Mouse (Mus musculus): Measurements from ENCODE around the gene Sprn. TPM values are rescaled to one million over a fixed set of nuclear protein-coding genes. Genes with fewer than 3 reads are reported as not detected.
"Not testable (repeated sequence)": the region's sequence is repeated elsewhere in the genome, so short reads cannot be mapped to it uniquely, and the experiment has no call there.

The Sprn gene
- polyA plus RNA-seq, 1 experiment from 2014 or later: 0.01 TPM

DNA sequence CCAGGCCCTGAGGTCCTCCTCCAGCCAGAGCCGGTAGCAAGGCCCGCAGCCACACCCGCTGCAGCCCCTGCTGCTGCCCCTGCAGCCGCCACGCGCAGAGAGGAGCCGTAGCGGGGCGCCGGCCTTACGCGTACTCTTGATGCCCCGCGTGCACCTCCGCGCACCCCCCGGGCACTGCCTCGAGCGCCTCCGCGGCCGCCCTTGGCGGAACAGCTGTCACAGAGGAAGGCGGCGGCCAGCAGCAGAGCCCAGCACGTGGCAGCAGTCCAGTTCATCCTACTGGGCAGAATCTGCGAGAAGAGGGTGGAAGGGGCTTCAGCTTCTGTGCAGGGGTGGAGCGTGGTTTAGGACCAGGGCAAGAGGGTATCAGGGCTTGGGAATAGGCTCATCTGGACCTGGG is 1.3 kb downstream of the Sprn start:
- CTCF ChIA-PET: interaction anchor here (1.0 to 1.3 kb wide), 2 partner anchors 12 to 17 kb away, joined by 3 read pairs; no protein-coding TSS in a partner anchor
- in situ Hi-C loops (cut with MboI; ENCODE audit: low pct_unique_long_range_greater_than_20kb): no loop called here
- DNase-seq (ENCODE audit: low read depth, low spot score) (no peak), ATAC-seq (no peak)
- POLR2A ChIA-PET: no interaction called here
- TF ChIP-seq CTCF (IDR thresholded peaks at IDR 0.05): no peak
- H3K27me3 ChIP-seq: no peaks in the 10 kb centered on the region

GRCm38 (mm10) chr7:140144550-140144949 is 10.1 kb downstream of the Sprn start:
- no peak for ATAC-seq
- no peaks in the 10 kb centered on the region for H3K27me3 ChIP-seq
- CTCF ChIA-PET: no interaction called here
- DNase-seq (ENCODE audit: low read depth, low spot score): no peak
- POLR2A ChIA-PET: interaction anchor here (0.5 kb wide), 1 partner anchor 203 kb away, joined by 5 read pairs; no protein-coding TSS in a partner anchor
- no peak for TF ChIP-seq CTCF (IDR thresholded peaks at IDR 0.05)
- in situ Hi-C loops (cut with MboI; ENCODE audit: low pct_unique_long_range_greater_than_20kb): loop anchor here (5.0 kb wide), 1 partner anchor 77 kb away; no protein-coding TSS in a partner anchor

DNA sequence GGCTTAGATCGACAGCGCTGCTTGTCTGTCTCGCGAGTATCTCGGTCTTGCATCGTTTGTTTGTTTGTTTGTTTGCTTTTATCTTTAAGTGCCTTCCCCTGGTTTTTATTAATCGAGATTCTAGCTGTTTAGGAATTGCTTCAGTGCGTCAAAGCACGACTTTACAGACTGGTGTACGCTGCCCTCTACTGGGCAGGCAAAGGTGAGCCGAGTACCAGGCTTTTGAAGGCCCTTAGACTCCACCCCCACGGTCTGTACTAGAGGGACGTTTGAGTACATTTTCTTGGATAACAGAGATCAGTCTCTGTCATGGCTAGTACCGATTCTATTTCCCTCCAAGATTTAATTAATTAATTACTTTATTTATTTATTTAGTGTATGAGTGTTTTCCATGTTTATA is 13.3 kb downstream of the Sprn start:
- no peak for DNase-seq (ENCODE audit: low read depth, low spot score)
- H3K27me3 ChIP-seq: no peaks in the 10 kb centered on the region
- TF ChIP-seq CTCF (IDR thresholded peaks at IDR 0.05): peak; percentile 87
- in situ Hi-C loops (cut with MboI; ENCODE audit: low pct_unique_long_range_greater_than_20kb): loop anchor here (5.0 kb wide), 1 partner anchor 74 kb away; no protein-coding TSS in a partner anchor
- ATAC-seq: no peak
- CTCF ChIA-PET: interaction anchor here (0.7 to 1.5 kb wide), 7 partner anchors 11 to 171 kb away, joined by 3 to 6 read pairs (median 4); partner anchors contain the start of gene Echs1
- POLR2A ChIA-PET: no interaction called here

DNA sequence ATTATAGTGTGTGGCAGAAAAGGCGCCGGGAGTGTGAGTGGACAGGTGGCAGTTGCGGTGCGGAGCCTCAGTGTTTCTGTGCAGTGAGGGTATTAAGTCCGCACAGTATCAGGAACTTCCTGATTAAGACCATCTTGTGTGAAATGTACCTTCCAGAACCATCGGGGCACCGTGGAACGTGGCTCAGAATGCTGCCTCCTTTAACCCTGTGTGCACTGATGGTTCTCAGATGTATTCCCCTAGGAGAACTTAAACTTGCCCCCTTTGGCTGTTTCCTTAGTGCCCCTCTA is 16.7 kb downstream of the Sprn start:
- H3K27me3 ChIP-seq: no peaks in the 10 kb centered on the region
- TF ChIP-seq CTCF (IDR thresholded peaks at IDR 0.05): no peak
- CTCF ChIA-PET: interaction anchor here (0.9 kb wide), 1 partner anchor 22 kb away, joined by 3 read pairs; the partner anchor contains the start of gene Echs1
- DNase-seq (ENCODE audit: low read depth, low spot score) (no peak), ATAC-seq (no peak)
- in situ Hi-C loops (cut with MboI; ENCODE audit: low pct_unique_long_range_greater_than_20kb): no loop called here
- POLR2A ChIA-PET: interaction anchor here (1.5 kb wide), 1 partner anchor 21 kb away, joined by 8 read pairs; the partner anchor contains the start of gene Echs1

DNA sequence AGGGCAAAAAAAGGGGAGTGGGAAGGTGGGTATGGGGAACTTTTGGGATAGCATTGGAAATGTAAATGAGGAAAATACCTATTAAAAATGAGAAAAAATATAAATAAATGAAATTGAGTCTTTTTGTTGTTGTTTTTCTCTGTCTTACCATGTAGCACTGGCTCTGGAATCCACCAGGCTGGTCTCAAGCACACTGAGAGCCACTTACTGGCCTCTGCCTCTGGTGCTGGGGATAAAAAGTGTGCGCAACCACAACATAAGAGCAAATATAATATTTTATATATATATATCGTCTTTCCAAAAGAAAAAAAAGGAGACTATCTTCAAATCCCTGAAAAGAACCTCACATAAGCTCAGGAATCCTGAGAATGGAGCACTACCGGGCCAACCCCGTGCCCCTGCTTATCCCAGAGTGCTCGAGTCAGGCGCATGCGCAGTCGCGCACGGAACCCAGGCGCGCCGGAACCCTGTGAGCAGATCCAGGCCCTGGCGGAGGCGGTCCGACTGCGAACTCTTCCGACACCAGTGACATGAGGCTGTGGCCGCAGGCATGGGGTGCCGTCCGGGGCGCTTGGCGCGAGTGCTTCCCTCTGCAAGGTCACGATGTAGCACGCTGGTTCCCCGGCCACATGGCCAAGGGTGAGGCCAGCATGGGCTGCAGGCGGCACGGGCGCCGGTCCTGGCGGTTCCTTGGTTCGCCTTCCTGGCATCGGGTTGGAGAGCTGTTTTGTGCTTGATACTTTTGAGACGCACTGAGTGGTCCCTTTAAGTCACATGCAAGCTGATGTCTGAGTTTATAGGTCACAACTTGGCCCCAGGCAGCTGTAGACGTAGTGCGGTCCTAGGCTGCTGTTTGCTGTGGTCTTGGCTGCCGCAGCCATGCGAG is 17.3 kb downstream of the Sprn start, which contains the start of gene Mtg1:
TSS of gene Mtg1 (plus strand) at position 430 of the 886 bp plus-strand sequence.
- CTCF ChIA-PET: interaction anchor here (0.6 to 0.9 kb wide), 2 partner anchors 13 to 21 kb away, joined by 3 read pairs; partner anchors contain the start of gene Echs1
- no peak for TF ChIP-seq CTCF (IDR thresholded peaks at IDR 0.05)
- no peaks in the 10 kb centered on the region for H3K27me3 ChIP-seq
- no peak for DNase-seq (ENCODE audit: low read depth, low spot score)
- in situ Hi-C loops (cut with MboI; ENCODE audit: low pct_unique_long_range_greater_than_20kb): no loop called here
- ATAC-seq: peak; percentile 90
- POLR2A ChIA-PET: interaction anchor here (0.8 to 1.5 kb wide), 4 partner anchors 21 to 174 kb away, joined by 3 to 8 read pairs (median 4); partner anchors contain the start of genes Echs1 and Fuom

GRCm38 (mm10) chr7:140135106-140135770 is 19.4 kb downstream of the Sprn start:
- ChIA-PET POLR2A (interaction anchor here (0.6 kb wide), 1 partner anchor 20 kb away, joined by 4 read pairs; the partner anchor contains the start of gene Sprn), CTCF (no interaction called here)
- no peak for DNase-seq (ENCODE audit: low read depth, low spot score)
- in situ Hi-C loops (cut with MboI; ENCODE audit: low pct_unique_long_range_greater_than_20kb): no loop called here
- H3K27me3 ChIP-seq: no peaks in the 10 kb centered on the region
- TF ChIP-seq CTCF (IDR thresholded peaks at IDR 0.05): no peak
- no peak for ATAC-seq

GRCm38 (mm10) chr7:140134033-140134432 is 20.6 kb downstream of the Sprn start:
- H3K27me3 ChIP-seq; CTCF ChIA-PET; POLR2A ChIA-PET; ATAC-seq; in situ Hi-C loops (cut with MboI; ENCODE audit: low pct_unique_long_range_greater_than_20kb); DNase-seq (ENCODE audit: low read depth, low spot score): not testable (repeated sequence)

DNA sequence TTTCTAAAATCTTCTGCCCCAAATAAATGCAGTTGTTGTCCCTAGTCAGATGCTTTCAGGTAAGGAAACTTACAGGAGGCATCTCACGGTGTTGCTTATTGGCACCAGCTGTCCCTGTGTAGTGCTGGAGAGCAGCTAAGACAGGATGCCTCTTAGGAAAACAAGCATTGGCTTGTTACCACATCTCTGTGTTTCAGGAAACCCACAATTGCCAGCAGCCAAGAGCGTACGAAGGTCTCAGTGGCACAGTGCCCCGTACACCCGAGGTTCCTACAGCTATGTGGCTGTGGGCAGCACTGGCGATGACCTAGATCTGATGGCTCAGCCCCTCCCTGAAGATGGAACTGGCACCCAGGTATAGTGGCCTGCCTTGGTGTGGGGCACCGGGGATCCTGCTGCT is 22.5 kb downstream of the Sprn start:
- DNase-seq (ENCODE audit: low read depth, low spot score); in situ Hi-C loops (cut with MboI; ENCODE audit: low pct_unique_long_range_greater_than_20kb); ATAC-seq; H3K27me3 ChIP-seq; CTCF ChIA-PET: not testable (repeated sequence)
- POLR2A ChIA-PET: interaction anchor here (0.6 kb wide), 2 partner anchors 158 to 807 kb away, joined by 3 read pairs; no protein-coding TSS in a partner anchor

DNA sequence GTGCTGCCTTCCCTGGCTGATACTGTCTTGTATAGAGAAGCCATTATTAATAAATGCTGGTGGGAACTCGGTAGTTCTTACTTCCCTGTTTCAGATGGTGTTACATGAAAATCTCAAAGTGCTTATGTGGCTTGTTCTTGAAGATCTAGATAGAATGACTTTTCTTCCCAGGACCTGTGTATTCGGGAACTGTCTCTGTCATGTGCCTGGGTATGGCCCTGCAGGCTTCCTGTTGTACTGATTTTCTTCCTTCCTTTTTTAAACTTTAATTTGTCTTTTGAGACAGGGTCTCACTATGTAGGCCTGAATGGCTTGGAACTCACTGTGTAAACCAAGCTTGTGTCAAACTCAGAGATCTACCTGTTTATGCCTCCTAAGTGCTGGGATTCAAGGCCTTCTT is 26.8 kb downstream of the Sprn start:
- POLR2A ChIA-PET: interaction anchor here (0.7 kb wide), 1 partner anchor 60 kb away, joined by 3 read pairs; no protein-coding TSS in a partner anchor
- in situ Hi-C loops (cut with MboI; ENCODE audit: low pct_unique_long_range_greater_than_20kb): no loop called here
- DNase-seq (ENCODE audit: low read depth, low spot score) (no peak), ATAC-seq (no peak)
- CTCF ChIA-PET: no interaction called here
- no peaks in the 10 kb centered on the region for H3K27me3 ChIP-seq
- TF ChIP-seq CTCF (IDR thresholded peaks at IDR 0.05): no peak

DNA sequence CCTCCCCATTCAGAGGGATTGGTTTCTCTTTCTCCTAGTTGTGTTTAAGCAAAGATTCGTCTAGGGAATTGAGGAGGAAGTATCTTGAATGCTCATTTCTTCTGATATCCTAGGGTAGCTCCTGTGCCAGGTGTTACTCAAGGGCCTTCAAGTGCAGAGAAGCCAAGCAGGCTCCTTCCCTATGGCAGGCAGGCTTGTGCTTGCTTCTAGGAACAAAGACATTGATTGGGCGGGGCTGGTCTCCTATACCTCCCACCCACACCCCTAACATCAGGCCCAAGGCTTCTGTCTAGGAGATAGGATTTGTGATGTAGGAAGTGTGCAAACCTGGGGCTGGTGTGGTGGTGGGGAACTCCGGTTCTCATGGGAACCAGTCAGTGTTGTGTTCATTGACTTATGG is 27.7 kb downstream of the Sprn start:
- in situ Hi-C loops (cut with MboI; ENCODE audit: low pct_unique_long_range_greater_than_20kb): no loop called here
- DNase-seq (ENCODE audit: low read depth, low spot score) (no peak), ATAC-seq (no peak)
- TF ChIP-seq CTCF (IDR thresholded peaks at IDR 0.05): no peak
- POLR2A ChIA-PET: no interaction called here
- H3K27me3 ChIP-seq: no peaks in the 10 kb centered on the region
- CTCF ChIA-PET: no interaction called here

DNA sequence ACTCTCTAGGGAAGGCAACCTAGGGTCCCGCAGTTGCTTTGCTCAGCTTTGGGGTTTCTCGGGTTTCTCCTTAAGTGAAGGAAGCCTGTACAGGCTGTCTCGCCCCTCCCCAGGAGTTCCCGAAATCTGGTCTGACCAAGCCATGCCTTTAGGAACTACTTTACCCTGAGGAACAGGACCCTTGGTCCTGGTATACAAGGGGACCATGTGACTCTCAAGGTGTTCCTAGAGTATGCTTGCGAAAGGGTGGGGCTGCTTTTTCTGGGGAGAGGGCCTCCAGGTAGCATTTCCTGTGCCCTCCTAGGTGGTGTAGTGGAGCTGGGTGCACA is 28.7 kb downstream of the Sprn start:
- in situ Hi-C loops (cut with MboI; ENCODE audit: low pct_unique_long_range_greater_than_20kb): no loop called here
- no peak for TF ChIP-seq CTCF (IDR thresholded peaks at IDR 0.05)
- DNase-seq (ENCODE audit: low read depth, low spot score) (no peak), ATAC-seq (peak; percentile 2)
- H3K27me3 ChIP-seq: no peaks in the 10 kb centered on the region
- ChIA-PET CTCF (no interaction called here), POLR2A (interaction anchor here (0.8 to 1.9 kb wide), 2 partner anchors 10 to 13 kb away, joined by 3 to 12 read pairs; partner anchors contain the start of genes Echs1 and Paox)

Data from Patski (cell line).